Mouse (Mus musculus) neural tube, embryonic 14.5 days (tissue): Measurements from ENCODE around the gene Gbx1. TPM values are rescaled to one million over a fixed set of nuclear protein-coding genes. Genes with fewer than 3 reads are reported as not detected.

Experiments
- ATAC-seq: fragments of 200-750 bp; cut with Nextera tagmentation; 2 replicates; pipeline ENCODE4 v1.8.0; 2017; ENCODE audit warnings: low read depth, mild to moderate bottlenecking, moderate TSS enrichment, moderate library complexity
- H3K27ac ChIP-seq: fragments of 300-500 bp; sonication (generic); 2 replicates; pipeline ENCODE4 v1.5.1; 2014; ENCODE audit warnings: low read depth, mild to moderate bottlenecking, control low read depth, low read length, moderate library complexity, mixed read lengths
- H3K27me3 ChIP-seq: fragments of 300-500 bp; sonication (generic); 2 replicates; pipeline ENCODE4 v1.6.1; 2014; ENCODE audit warnings: low read length; ENCODE audit not compliant: control insufficient read depth, insufficient read depth
- H3K36me3 ChIP-seq: fragments of 300-500 bp; sonication (generic); 2 replicates; pipeline ENCODE4 v1.6.1; 2014; ENCODE audit warnings: low read length, mixed read lengths; ENCODE audit not compliant: control insufficient read depth, insufficient read depth
- H3K4me1 ChIP-seq: fragments of 300-500 bp; sonication (generic); 2 replicates; pipeline ENCODE4 v1.6.1; 2014; ENCODE audit warnings: low read length; ENCODE audit not compliant: control insufficient read depth, insufficient read depth
- H3K4me2 ChIP-seq: fragments of 300-500 bp; sonication (generic); 2 replicates; pipeline ENCODE4 v1.6.1; 2014; ENCODE audit warnings: mild to moderate bottlenecking, low read depth, low read length, control low read depth
- H3K4me3 ChIP-seq: fragments of 300-500 bp; sonication (generic); 2 replicates; pipeline ENCODE4 v1.5.1; 2014; ENCODE audit warnings: low read depth, low read length, control low read depth, mixed read lengths
- H3K9ac ChIP-seq: fragments of 300-500 bp; sonication (generic); replicated peaks from 2 replicates; pipeline ENCODE4 v1.6.1; 2014; ENCODE audit warnings: low read depth, mild to moderate bottlenecking, control low read depth, low read length, mixed read lengths
- H3K9me3 ChIP-seq: fragments of 300-500 bp; sonication (generic); 2 replicates; pipeline ENCODE4 v1.6.1; 2016; ENCODE audit warnings: low read length; ENCODE audit not compliant: control insufficient read depth
- WGBS: fragments of 180-500 bp; shearing (Covaris S2); extraction: QIAGEN DNeasy Blood & Tissue Kit; methylation state at CpG from one replicate; pipeline ENCODE4 v1.1.7; 2014; 5-methylcytosine and 5-hydroxymethylcytosine counted together
- polyA plus RNA-seq: library from polyadenylated mRNA; unstranded; fragments of >200 nt; fragmentation: Nextera tagmentation; extraction: Ambion mirVana; gene quantifications from 2 replicates; pipeline ENCODE4 v1.2.1, GENCODE M21; 2014

Gene Gbx1
- polyA plus RNA-seq, 1 experiment from 2014 or later: 3.5 TPM

- H3K4me2 ChIP-seq: peak overlapping the region; percentile 61
- peaks cover 22% of the 10 kb centered on the region for H3K36me3 ChIP-seq
- H3K4me1 ChIP-seq: peaks cover 22% of the 10 kb centered on the region
- no peak overlapping the region; the same call in 1 of the 2 replicates for H3K27ac ChIP-seq
- H3K9me3 ChIP-seq: no peaks in the 10 kb centered on the region
- peak overlapping the region; percentile 25 for H3K4me3 ChIP-seq
- H3K9ac ChIP-seq: peak overlapping the region; percentile 44
- WGBS: 3% methylated on average over 54 of the region's 67 CpGs
- ATAC-seq: peak; percentile 6; the same call in 1 of the 2 replicates
- peaks cover 2% of the 10 kb centered on the region; the same call in 1 of the 2 replicates for H3K27me3 ChIP-seq
Observed at GRCm38 (mm10) chr5:24474723-24475261, 52.2 kb downstream of the Gbx1 start.

GRCm38 (mm10) chr5:24474025-24474722, 52.8 kb downstream of the Gbx1 start:
- Histone ChIP-seq H3K9me3 (no peaks in the 10 kb centered on the region), H3K4me2 (peak overlapping the region; percentile 61), H3K27ac (no peak overlapping the region; the same call in 1 of the 2 replicates), H3K27me3 (peaks cover 2% of the 10 kb centered on the region; the same call in 1 of the 2 replicates), H3K36me3 (peaks cover 19% of the 10 kb centered on the region), H3K4me1 (peaks cover 22% of the 10 kb centered on the region), H3K4me3 (peak overlapping the region; percentile 25), H3K9ac (peak overlapping the region; percentile 44)
- WGBS: 3% methylated on average over 72 of the region's 77 CpGs
- ATAC-seq: peak; percentile 10; the same call in 1 of the 2 replicates

- H3K27me3 ChIP-seq: peaks cover 2% of the 10 kb centered on the region; the same call in 1 of the 2 replicates
- H3K4me3 ChIP-seq: no peak overlapping the region
- no peaks in the 10 kb centered on the region for H3K9me3 ChIP-seq
- no peak overlapping the region for H3K4me2 ChIP-seq
- no peak overlapping the region for H3K27ac ChIP-seq
- H3K9ac ChIP-seq: no peak overlapping the region
- peaks cover 12% of the 10 kb centered on the region for H3K36me3 ChIP-seq
- no peak for ATAC-seq
- WGBS: 25% methylated on average over 7 of the region's 7 CpGs
- H3K4me1 ChIP-seq: peaks cover 22% of the 10 kb centered on the region
Observed at GRCm38 (mm10) chr5:24472884-24473619, 54.0 kb downstream of the Gbx1 start.

- no peak overlapping the region for H3K9ac ChIP-seq
- no peaks in the 10 kb centered on the region for H3K36me3 ChIP-seq
- peak; percentile 72; the same call in 1 of the 2 replicates for ATAC-seq
- H3K4me2 ChIP-seq: no peak overlapping the region
- H3K27me3 ChIP-seq: peaks cover 2% of the 10 kb centered on the region; the same call in 1 of the 2 replicates
- H3K4me3 ChIP-seq: no peak overlapping the region
- 15% methylated on average over 5 of the region's 5 CpGs for WGBS
- H3K4me1 ChIP-seq: peaks cover 22% of the 10 kb centered on the region
- H3K9me3 ChIP-seq: no peaks in the 10 kb centered on the region
- H3K27ac ChIP-seq: no peak overlapping the region
Observed at GRCm38 (mm10) chr5:24470600-24470999, 56.4 kb downstream of the Gbx1 start.

- Histone ChIP-seq H3K4me2 (no peak overlapping the region), H3K9ac (no peak overlapping the region), H3K9me3 (no peaks in the 10 kb centered on the region), H3K4me3 (no peak overlapping the region), H3K27ac (no peak overlapping the region), H3K36me3 (no peaks in the 10 kb centered on the region), H3K4me1 (peaks cover 8% of the 10 kb centered on the region; the same call in 1 of the 2 replicates), H3K27me3 (no peaks in the 10 kb centered on the region)
- no peak for ATAC-seq
- 65% methylated on average over 12 of the region's 12 CpGs for WGBS
Observed at GRCm38 (mm10) chr5:24466762-24467161, 60.2 kb downstream of the Gbx1 start.

GRCm38 (mm10) chr5:24455613-24456012, 71.4 kb downstream of the Gbx1 start:
- Histone ChIP-seq H3K9ac (peak overlapping the region; percentile 25; the same call in 1 of the 2 replicates), H3K4me2 (peak overlapping the region; percentile 95; the same call in 1 of the 2 replicates), H3K4me1 (peaks cover 36% of the 10 kb centered on the region), H3K4me3 (no peak overlapping the region), H3K27me3 (no peaks in the 10 kb centered on the region; the same call in 1 of the 2 replicates), H3K9me3 (no peaks in the 10 kb centered on the region), H3K27ac (no peak overlapping the region), H3K36me3 (no peaks in the 10 kb centered on the region)
- no peak for ATAC-seq
- 46% methylated on average over 7 of the region's 7 CpGs for WGBS

- no peaks in the 10 kb centered on the region; the same call in 1 of the 2 replicates for H3K27me3 ChIP-seq
- peak overlapping the region; percentile 25 for H3K9ac ChIP-seq
- peak overlapping the region; percentile 95 for H3K4me2 ChIP-seq
- H3K27ac ChIP-seq: no peak overlapping the region
- no peak for ATAC-seq
- H3K9me3 ChIP-seq: no peaks in the 10 kb centered on the region
- 0 out of 2 replicates have a peak overlapping the region, but pooled peaks have one; percentile 1 for H3K4me3 ChIP-seq
- 53% methylated on average over 3 of the region's 3 CpGs for WGBS
- no peaks in the 10 kb centered on the region for H3K36me3 ChIP-seq
- peaks cover 36% of the 10 kb centered on the region for H3K4me1 ChIP-seq
Observed at GRCm38 (mm10) chr5:24455076-24455475, 71.9 kb downstream of the Gbx1 start.

GRCm38 (mm10) chr5:24453985-24454303, 73.1 kb downstream of the Gbx1 start:
- H3K36me3 ChIP-seq: no peaks in the 10 kb centered on the region
- peak overlapping the region; percentile 91 for H3K4me3 ChIP-seq
- H3K9ac ChIP-seq: 0 out of 2 replicates have a peak overlapping the region, but pooled peaks have one; percentile 37
- peak overlapping the region; percentile 95 for H3K4me2 ChIP-seq
- no peaks in the 10 kb centered on the region; the same call in 1 of the 2 replicates for H3K27me3 ChIP-seq
- H3K27ac ChIP-seq: 0 out of 2 replicates have a peak overlapping the region, but pooled peaks have one; percentile 16
- peaks cover 36% of the 10 kb centered on the region for H3K4me1 ChIP-seq
- ATAC-seq: no peak
- WGBS: 18% methylated on average over 2 of the region's 2 CpGs
- no peaks in the 10 kb centered on the region for H3K9me3 ChIP-seq
